Mouse (Mus musculus) inflammation-experienced regulatory T-cells, adult 6 months (primary cell): ENCODE results near the gene Ramp2. TPM values are rescaled to one million over a fixed set of nuclear protein-coding genes. Genes with fewer than 3 reads are reported as not detected.

Source experiments
- ATAC-seq: one replicate; pipeline ENCODE4 v1.8.0; 2017
- polyA plus RNA-seq, 3 experiments: library from polyadenylated mRNA; unstranded; fragments of 100-300 nt; shearing (Covaris generic); gene quantifications; one replicate each; pipeline ENCODE4 v1.2.1; 2017

The Ramp2 gene
- polyA plus RNA-seq, result not detected

DNA sequence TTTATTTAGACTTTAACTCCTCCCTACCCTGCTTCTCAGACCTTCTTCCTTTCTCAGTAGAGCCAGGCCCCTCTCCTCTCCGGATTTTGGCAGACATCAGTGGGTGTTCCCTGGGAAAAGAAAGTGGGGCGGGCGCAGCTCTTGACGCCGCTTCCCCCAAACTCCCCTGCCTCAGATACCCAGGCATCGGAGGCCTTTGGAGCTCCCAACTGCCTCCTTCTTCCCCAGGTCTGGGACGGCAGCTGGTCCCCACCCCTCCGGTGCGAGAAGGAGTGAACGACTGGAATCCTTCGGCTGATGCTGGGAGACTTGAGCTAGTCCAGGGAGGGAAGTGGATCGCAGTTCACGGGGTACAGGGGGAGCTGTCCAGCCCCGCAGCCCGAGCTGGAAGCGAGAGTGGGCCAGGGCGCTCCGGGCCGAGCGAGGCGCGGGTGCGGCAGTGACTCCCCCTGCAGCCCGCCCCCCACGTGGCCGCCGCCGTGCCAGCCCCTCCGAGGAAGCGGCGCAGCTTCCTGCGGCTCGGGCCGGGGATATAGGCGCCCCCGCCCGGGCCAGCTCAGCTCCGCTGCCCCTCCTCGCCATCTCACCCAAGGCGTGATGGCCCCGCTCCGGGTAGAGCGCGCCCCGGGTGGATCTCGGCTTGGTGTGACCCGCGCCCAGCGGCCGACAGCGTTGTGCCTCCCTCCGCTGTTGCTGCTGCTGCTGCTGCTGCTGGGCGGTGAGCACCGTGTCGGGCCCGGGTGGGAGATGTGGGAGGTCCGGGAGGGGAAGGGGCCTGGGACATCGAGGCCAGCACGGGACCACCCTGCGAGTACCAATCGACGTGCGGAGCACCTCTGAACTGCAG lies at the start of gene Ramp2:
Gene Ramp2, plus strand, starts transcription at position 174 of the 847 bp plus-strand sequence.
- peak; percentile 41 for ATAC-seq

DNA sequence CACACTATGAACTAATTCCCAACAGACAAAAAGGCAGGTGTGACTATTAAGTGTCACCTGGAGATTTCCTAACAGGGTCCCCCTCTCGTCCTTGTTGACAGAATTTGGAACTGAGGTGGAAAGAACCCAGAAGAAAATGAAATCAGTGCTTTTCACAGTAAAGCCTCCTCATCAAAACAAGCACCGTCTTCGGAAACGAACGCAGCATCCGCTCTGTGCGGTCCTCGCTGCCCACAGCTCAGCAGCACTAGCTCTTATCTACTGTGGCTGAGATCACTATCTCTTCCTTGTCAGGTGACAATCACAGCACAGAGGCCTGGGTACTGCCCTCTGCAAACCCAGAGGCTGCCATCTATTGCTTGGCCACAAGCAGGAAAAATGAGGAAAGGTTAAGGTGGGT lies 49.7 kb upstream of the Ramp2 start:
- ATAC-seq, result no peak

- ATAC-seq, result no peak
Observed at GRCm38 (mm10) chr11:101199555-101199954, 46.3 kb upstream of the Ramp2 start.

DNA sequence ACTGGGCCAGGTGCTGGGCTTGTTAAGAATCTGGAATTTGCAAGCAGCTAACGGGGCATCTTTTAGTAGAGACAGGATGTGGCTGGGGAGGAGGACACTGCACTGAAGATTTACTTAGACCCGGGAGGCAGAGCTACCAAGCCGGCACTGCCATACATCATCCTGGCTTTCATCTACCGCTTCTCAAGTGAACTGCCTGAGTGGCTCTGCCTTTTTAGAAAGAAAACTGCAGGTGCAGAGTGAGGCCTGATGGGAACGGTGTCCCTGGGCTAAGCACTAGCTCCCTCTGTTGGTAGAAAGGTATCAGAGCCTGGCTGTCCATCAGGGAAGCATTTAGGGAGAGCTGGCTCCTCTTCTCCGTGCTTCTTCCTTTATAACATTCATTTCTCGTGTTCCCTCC lies 44.8 kb upstream of the Ramp2 start:
- no peak for ATAC-seq

GRCm38 (mm10) chr11:101211970-101212369 lies 33.9 kb upstream of the Ramp2 start:
- ATAC-seq, result peak; percentile 73

- ATAC-seq, result no peak
Observed at GRCm38 (mm10) chr11:101216936-101217335, 28.9 kb upstream of the Ramp2 start.

DNA sequence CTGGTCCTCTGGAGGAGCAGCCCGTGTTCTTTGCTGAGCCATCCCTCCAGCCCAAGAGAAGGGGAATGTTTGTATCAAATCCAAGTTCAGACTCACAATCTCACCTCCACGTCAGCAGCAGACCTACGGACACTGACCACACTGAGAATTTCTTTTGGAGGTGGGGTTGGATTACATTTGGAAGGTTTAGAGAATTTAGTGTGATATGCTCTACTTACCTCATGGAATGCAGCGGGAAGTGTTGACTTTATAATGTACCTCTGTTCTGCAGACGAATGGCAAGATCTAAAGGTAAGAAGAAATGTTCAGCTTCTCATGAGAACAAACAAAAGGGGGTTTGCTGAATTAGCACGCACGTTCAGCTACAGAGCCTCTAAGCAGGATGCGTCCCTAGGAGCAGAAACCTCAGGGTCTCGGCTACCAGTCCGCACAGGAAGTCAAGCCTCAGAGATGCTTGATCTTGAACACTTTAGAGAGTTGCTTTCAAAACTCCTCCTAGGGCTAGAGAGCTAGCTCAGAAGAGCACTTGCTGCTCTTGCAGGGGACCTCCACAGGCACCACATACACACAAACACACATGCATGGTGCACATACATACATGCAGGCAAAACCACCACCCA lies 27.3 kb upstream of the Ramp2 start:
- no peak for ATAC-seq

- no peak for ATAC-seq
Observed at GRCm38 (mm10) chr11:101220853-101221252, 25.0 kb upstream of the Ramp2 start.

DNA sequence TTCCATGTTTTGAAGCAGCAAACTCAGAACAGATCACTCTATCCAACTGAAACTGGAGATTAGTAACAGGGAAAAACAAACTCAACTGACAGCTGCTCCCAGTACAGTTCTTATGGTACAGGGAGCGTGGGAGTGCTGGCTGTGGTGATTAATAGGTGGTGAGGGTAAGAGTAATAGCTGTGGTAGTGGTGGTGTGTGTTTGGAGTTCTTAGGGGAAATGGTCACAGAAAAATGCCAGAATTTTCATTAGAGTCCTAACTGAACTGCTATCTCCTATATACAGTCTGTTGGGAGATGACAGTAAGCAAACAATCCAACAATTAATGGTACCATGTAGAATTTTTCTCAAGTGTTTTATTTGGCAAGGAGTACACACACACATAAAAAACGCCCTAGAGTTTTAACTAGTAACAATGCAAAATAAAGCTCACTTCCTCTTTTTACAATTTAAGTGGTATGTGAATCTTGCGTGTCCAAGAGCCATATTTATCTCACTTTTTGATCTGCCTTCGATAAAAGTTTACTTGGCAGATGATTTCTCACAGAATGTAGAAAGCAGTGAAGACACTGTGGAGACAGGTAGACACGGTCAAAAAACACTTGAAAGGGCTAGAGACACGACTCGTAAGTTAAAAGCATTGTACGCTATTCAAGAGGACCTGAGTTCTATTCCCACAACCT lies 24.4 kb upstream of the Ramp2 start:
- ATAC-seq, result no peak

GRCm38 (mm10) chr11:101224337-101224736 lies 21.5 kb upstream of the Ramp2 start:
- no peak for ATAC-seq

GRCm38 (mm10) chr11:101225331-101226064 lies 20.3 kb upstream of the Ramp2 start:
- ATAC-seq, result no peak

GRCm38 (mm10) chr11:101226065-101226701 lies 19.6 kb upstream of the Ramp2 start, which contains the start of gene Ezh1:
TSS of gene Ezh1 (minus strand) at chr11:101226463.
- ATAC-seq, result peak; percentile 92

- ATAC-seq, result no peak
Observed at GRCm38 (mm10) chr11:101229361-101229900, 16.4 kb upstream of the Ramp2 start.

DNA sequence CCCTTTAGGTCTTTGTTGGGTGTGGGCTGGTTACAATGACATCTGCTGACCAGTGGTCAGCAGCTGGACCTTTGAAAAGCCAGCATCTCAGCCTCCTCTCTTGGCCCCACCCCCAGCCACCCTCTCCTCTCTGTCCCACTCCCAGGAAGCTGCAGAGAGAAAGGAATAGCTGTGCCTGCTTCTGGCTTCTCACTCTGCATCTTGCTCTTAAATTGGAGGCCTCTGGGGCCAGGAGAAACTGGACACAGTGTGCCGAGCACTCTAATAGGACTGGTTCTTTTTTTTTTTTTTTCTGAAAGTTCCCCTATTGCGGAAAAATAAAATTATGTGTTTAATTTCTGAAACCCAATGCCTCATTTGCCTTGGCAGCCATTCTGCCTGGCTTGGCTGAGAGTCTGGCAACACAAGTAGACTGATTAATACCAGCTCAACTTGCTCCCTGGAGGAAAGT lies 15.7 kb upstream of the Ramp2 start:
- no peak for ATAC-seq

- ATAC-seq, result no peak
Observed at GRCm38 (mm10) chr11:101230526-101230925, 15.3 kb upstream of the Ramp2 start.

DNA sequence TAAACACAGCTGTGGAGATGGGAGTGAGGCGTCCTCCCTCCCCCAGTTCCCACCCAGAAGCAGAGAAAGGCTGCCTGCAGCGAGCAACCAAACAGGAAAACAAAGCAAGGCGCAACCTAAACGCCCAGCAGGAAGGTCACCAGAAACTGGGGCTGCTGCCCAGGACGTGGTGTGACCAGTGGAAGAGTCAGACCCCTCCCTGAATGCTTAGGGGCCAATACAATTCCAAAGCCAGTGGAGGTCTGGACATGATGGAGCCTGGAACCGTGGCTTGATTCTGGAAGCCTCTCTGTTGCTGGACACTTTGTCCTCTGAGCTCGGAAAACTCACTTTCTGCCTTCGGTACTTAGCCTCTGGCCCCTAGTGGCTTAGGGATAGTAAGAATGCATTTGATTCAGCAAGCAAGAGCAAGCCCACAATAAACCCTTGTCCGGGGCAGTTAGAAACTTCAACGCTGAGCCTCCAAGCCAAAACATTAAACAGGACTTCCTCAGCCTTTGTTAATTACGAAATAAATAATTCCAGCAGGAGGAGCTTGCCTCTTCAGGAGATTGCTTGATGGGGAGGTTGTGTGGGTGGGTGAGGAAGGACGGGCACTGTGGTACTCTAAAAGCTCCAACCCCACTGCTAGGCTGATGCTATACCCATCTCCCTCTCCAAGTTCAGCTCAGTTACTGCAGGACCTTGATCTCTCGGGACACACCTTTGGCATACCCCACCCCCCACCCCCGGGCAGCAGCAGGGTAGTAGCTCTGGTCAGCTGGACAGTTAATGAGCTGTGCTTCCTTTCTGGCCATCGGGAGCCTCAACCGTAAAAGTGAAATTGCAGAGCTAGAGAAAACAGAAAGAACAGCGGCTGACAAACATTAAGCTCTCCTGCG lies 14.6 kb upstream of the Ramp2 start:
- no peak for ATAC-seq

- no peak for ATAC-seq
Observed at GRCm38 (mm10) chr11:101232010-101232839, 13.6 kb upstream of the Ramp2 start.

- ATAC-seq, result no peak
Observed at GRCm38 (mm10) chr11:101233240-101233639, 12.6 kb upstream of the Ramp2 start.

DNA sequence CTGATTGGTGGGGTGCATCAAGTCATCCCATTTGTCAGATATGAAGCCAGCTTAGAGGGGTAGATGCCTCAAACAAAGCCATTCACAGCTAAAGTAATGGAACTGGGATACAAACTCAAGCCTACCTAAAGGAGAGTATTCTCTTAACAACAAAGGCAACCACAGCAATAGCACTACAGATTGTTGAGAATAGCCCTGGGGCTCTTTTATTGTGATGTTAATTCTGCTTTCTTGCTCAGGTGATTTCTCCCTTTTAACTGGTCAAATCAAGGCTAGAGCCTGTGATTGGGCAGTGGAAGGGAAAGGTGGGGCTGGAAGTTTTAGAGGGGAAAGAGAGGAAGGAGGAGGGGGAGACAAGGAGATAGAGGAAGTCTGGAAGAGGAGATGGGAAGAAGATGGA lies 11.7 kb upstream of the Ramp2 start:
- no peak for ATAC-seq

- no peak for ATAC-seq
Observed at GRCm38 (mm10) chr11:101235429-101235828, 10.4 kb upstream of the Ramp2 start.
